Mouse (Mus musculus): Measurements from ENCODE around the gene Nipa1. TPM values are rescaled to one million over a fixed set of nuclear protein-coding genes. Genes with fewer than 3 reads are reported as not detected.
A peak's percentile ranks its signal among the peaks of the same experiment; 100 is the strongest.

The Nipa1 gene
- polyA plus RNA-seq, 1 experiment, result 1.3 TPM

- peak overlapping the region; percentile 80 for H3K27ac ChIP-seq (ENCODE audit: insufficient read depth, low read depth, low read length)
- H3K27me3 ChIP-seq (ENCODE audit: control insufficient read depth, insufficient read depth, low read length), result no peaks in the 10 kb centered on the region
- WGBS, result 5% methylated on average over 16 of the region's 16 CpGs
- H3K36me3 ChIP-seq (ENCODE audit: control insufficient read depth, insufficient read depth, low read length), result no peaks in the 10 kb centered on the region
- H3K4me3 ChIP-seq (ENCODE audit: low read depth, low read length), result peak overlapping the region; percentile 55
- TF ChIP-seq POLR2A (IDR thresholded peaks at IDR 0.05; ENCODE audit: low read depth, low read length) (no peak), CTCF (IDR thresholded peaks at IDR 0.05; ENCODE audit: extremely low read depth, insufficient read length, insufficient replicate concordance, low read depth, low read length) (no peak)
- no peaks in the 10 kb centered on the region for H3K4me1 ChIP-seq (ENCODE audit: control insufficient read depth, insufficient read depth, insufficient read length, low read length)
Observed at GRCm38 (mm10) chr7:55968258-55968901, 51.4 kb downstream of the Nipa1 start.

DNA sequence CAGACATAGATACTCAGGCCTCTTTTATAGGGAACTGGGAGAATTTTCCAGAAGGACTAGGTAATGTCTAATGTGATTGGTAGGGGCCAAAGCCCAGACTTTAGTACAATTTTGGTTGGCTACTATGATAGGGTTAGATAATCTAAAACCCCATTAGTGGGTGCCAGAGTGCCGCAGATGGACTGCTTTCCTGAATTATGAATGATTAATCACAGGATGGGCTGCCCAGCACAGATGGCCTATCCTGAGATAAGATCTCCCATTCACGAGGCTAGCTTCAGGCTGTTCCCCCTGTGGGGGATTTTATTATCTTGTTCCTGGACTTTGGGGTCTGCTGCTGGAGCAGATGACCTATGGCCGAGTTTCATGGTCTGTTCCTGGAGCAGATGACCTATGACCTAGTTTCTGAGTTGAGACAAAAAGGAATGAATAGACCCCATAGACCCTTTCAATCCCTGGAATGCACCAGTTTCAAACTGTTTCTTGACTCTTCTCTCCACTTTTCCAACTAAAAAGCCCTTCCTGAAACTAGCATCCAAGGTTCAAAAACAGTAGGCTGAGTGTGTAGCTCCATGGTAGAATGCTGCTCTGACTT lies 52.8 kb downstream of the Nipa1 start:
- TF ChIP-seq POLR2A (IDR thresholded peaks at IDR 0.05; ENCODE audit: low read depth, low read length), result no peak
- H3K4me1 ChIP-seq (ENCODE audit: control insufficient read depth, insufficient read depth, insufficient read length, low read length), result no peaks in the 10 kb centered on the region
- no peaks in the 10 kb centered on the region for H3K36me3 ChIP-seq (ENCODE audit: control insufficient read depth, insufficient read depth, low read length)
- H3K27me3 ChIP-seq (ENCODE audit: control insufficient read depth, insufficient read depth, low read length), result no peaks in the 10 kb centered on the region
- WGBS, result 43% methylated on average over 3 of the region's 3 CpGs
- H3K4me3 ChIP-seq (ENCODE audit: low read depth, low read length), result no peak overlapping the region
- no peak overlapping the region for H3K27ac ChIP-seq (ENCODE audit: insufficient read depth, low read depth, low read length)

DNA sequence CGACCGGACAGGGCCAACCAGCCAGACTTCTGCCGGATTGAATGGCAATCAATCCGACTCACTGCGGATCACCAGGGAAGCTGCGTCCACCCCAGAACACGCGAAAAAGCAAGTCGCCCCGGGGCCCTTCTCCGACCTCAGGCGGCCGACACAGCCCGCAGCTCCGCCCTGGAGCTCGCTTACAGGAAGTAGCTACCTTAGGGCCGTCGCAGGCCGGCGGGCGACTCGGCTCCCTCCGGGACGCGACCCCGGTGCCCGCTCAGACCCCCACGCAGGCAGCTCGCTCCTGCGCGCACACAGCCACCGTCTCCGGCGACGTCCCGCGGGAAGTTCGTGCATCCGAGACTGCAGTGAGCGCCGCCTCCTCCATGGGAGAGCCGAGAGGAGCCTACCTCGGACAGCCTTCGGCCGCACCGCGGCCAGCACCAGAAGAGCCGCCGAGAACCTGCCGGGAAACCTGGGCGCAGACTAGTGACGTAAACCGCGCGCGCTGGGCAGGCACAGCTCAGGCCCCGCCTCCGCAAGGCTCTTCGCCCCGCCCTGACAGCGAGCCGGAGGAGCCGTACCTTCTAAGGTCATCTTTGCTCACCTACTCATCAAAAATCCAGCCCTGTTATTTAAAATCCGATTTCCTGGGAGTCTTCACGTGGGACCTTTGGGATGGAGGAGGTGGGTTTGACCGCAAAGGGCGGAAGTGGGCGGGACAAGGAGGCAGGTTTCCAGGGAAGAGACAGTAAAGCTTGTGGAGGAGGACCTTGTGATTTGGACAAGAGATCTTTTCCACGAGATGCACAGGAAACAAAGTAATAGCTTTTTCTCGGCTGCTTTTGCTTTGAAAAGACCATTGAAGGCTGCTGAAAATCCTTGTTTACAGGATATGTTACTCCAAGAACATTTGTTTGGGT lies 57.5 kb downstream of the Nipa1 start, which contains the start of gene Nipa2:
Nipa2 (minus strand) TSS at position 473 of the 905 bp plus-strand sequence.
- TF ChIP-seq CTCF (IDR thresholded peaks at IDR 0.05; ENCODE audit: extremely low read depth, insufficient read length, insufficient replicate concordance, low read depth, low read length), result peak; percentile 5; the same call in 1 of the 2 replicates
- TF ChIP-seq POLR2A (IDR thresholded peaks at IDR 0.05; ENCODE audit: low read depth, low read length), result peak; percentile 87
- under 1% methylated on average over 70 of the region's 70 CpGs for WGBS
- Histone ChIP-seq H3K36me3 (ENCODE audit: control insufficient read depth, insufficient read depth, low read length) (peaks cover 5% of the 10 kb centered on the region), H3K4me1 (ENCODE audit: control insufficient read depth, insufficient read depth, insufficient read length, low read length) (no peaks in the 10 kb centered on the region), H3K27ac (ENCODE audit: insufficient read depth, low read depth, low read length) (peak within 1 kb of the TSS; percentile 83), H3K27me3 (ENCODE audit: control insufficient read depth, insufficient read depth, low read length) (no peaks in the 10 kb centered on the region), H3K4me3 (ENCODE audit: low read depth, low read length) (peak within 1 kb of the TSS; percentile 73)

GRCm38 (mm10) chr7:55960506-55960905 lies 59.2 kb downstream of the Nipa1 start:
- no peak overlapping the region for H3K4me3 ChIP-seq (ENCODE audit: low read depth, low read length)
- H3K4me1 ChIP-seq (ENCODE audit: control insufficient read depth, insufficient read depth, insufficient read length, low read length), result no peaks in the 10 kb centered on the region
- H3K27ac ChIP-seq (ENCODE audit: insufficient read depth, low read depth, low read length), result no peak overlapping the region
- TF ChIP-seq POLR2A (IDR thresholded peaks at IDR 0.05; ENCODE audit: low read depth, low read length), result no peak
- TF ChIP-seq CTCF (IDR thresholded peaks at IDR 0.05; ENCODE audit: extremely low read depth, insufficient read length, insufficient replicate concordance, low read depth, low read length), result no peak
- no peaks in the 10 kb centered on the region for H3K27me3 ChIP-seq (ENCODE audit: control insufficient read depth, insufficient read depth, low read length)
- 99% methylated on average over 1 of the region's 1 CpGs for WGBS
- H3K36me3 ChIP-seq (ENCODE audit: control insufficient read depth, insufficient read depth, low read length), result peaks cover 6% of the 10 kb centered on the region

DNA sequence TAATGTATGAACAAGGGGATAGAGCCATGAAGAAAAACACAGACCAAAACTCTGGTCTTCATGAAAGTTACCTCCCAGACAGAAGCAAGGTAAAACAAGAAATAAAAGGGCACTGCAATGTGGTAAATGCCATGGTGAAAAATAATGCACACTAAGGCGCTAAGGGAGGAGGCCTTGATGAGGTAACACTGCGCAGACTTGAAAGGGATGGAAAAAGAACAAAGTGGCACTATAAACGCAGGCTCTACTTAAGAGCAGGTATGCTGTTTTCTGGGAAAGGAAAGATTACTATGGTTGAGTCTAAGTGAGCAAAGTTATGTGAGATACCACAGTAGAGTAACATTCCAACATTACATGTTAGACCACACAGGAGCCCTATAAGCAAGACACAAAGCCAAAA lies 60.0 kb downstream of the Nipa1 start:
- no peak overlapping the region for H3K27ac ChIP-seq (ENCODE audit: insufficient read depth, low read depth, low read length)
- H3K36me3 ChIP-seq (ENCODE audit: control insufficient read depth, insufficient read depth, low read length), result peaks cover 8% of the 10 kb centered on the region
- no peak for TF ChIP-seq POLR2A (IDR thresholded peaks at IDR 0.05; ENCODE audit: low read depth, low read length)
- TF ChIP-seq CTCF (IDR thresholded peaks at IDR 0.05; ENCODE audit: extremely low read depth, insufficient read length, insufficient replicate concordance, low read depth, low read length), result no peak
- 91% methylated on average over 3 of the region's 3 CpGs for WGBS
- H3K27me3 ChIP-seq (ENCODE audit: control insufficient read depth, insufficient read depth, low read length), result no peaks in the 10 kb centered on the region
- no peaks in the 10 kb centered on the region for H3K4me1 ChIP-seq (ENCODE audit: control insufficient read depth, insufficient read depth, insufficient read length, low read length)
- no peak overlapping the region for H3K4me3 ChIP-seq (ENCODE audit: low read depth, low read length)

GRCm38 (mm10) chr7:55957916-55958315 lies 61.8 kb downstream of the Nipa1 start:
- 86% methylated on average over 4 of the region's 4 CpGs for WGBS
- no peak for TF ChIP-seq POLR2A (IDR thresholded peaks at IDR 0.05; ENCODE audit: low read depth, low read length)
- TF ChIP-seq CTCF (IDR thresholded peaks at IDR 0.05; ENCODE audit: extremely low read depth, insufficient read length, insufficient replicate concordance, low read depth, low read length), result no peak
- Histone ChIP-seq H3K4me3 (ENCODE audit: low read depth, low read length) (no peak overlapping the region), H3K27me3 (ENCODE audit: control insufficient read depth, insufficient read depth, low read length) (no peaks in the 10 kb centered on the region), H3K4me1 (ENCODE audit: control insufficient read depth, insufficient read depth, insufficient read length, low read length) (no peaks in the 10 kb centered on the region), H3K36me3 (ENCODE audit: control insufficient read depth, insufficient read depth, low read length) (peaks cover 11% of the 10 kb centered on the region), H3K27ac (ENCODE audit: insufficient read depth, low read depth, low read length) (no peak overlapping the region)

GRCm38 (mm10) chr7:55957178-55957577 lies 62.6 kb downstream of the Nipa1 start:
- Histone ChIP-seq H3K27me3 (ENCODE audit: control insufficient read depth, insufficient read depth, low read length) (no peaks in the 10 kb centered on the region), H3K4me3 (ENCODE audit: low read depth, low read length) (no peak overlapping the region), H3K36me3 (ENCODE audit: control insufficient read depth, insufficient read depth, low read length) (peaks cover 11% of the 10 kb centered on the region), H3K4me1 (ENCODE audit: control insufficient read depth, insufficient read depth, insufficient read length, low read length) (no peaks in the 10 kb centered on the region), H3K27ac (ENCODE audit: insufficient read depth, low read depth, low read length) (no peak overlapping the region)
- TF ChIP-seq POLR2A (IDR thresholded peaks at IDR 0.05; ENCODE audit: low read depth, low read length) (no peak), CTCF (IDR thresholded peaks at IDR 0.05; ENCODE audit: extremely low read depth, insufficient read length, insufficient replicate concordance, low read depth, low read length) (no peak)
- WGBS, result 55% methylated on average over 3 of the region's 3 CpGs

Measured in small intestine, adult 2 months (tissue).